Mouse (Mus musculus): ENCODE measurements around the gene Gm10663. TPM values are rescaled to one million over a fixed set of nuclear protein-coding genes. Genes with fewer than 3 reads are reported as not detected.
A peak's percentile ranks its signal among the peaks of the same experiment; 100 is the strongest.

Gene Gm10663
- total RNA-seq, 2 experiments from 2014 or later, result not detected

DNA sequence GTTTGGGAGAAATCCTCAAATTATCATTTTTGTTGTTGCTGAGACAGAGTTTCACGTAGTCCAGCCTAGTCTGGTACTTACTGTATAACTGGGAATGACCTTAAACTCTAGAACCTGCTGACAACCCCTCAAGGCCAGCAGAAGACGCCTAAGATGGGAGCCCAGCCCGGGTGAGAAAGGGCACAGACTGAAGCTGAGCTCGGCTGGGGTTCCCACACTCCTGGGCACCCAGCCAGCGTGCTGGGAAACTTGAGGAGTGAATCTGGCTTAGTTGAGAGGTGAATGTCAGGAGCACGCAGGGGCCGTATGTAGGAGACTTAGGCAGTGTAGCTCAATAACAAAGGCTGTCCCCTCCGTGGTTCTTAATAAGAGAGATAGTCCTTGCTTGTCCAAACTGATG, 12.9 kb downstream of the Gm10663 start:
- DNase-seq, result no peak

GRCm38 (mm10) chr8:65088120-65088519, 13.3 kb downstream of the Gm10663 start:
- no peak for DNase-seq

DNA sequence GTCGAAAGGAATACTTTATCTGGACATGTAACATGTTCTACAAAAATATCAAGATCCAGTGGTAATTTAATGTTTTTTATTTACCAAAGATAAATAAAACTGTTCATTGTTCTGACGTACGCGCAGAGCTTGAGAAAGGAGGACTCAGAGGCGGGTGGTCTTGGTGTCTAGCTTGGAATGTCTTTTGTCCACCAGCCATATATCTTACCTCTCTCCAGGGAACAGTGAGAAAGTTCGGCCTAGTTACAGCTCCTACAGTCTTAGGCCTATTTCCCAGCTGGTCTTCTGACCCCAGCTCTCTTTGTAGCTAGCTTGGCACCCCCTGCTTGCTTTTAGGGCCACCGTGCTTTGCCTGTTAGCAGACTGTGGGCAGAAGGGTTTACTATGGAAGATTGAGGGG, 14.9 kb downstream of the Gm10663 start:
- no peak for DNase-seq

DNA sequence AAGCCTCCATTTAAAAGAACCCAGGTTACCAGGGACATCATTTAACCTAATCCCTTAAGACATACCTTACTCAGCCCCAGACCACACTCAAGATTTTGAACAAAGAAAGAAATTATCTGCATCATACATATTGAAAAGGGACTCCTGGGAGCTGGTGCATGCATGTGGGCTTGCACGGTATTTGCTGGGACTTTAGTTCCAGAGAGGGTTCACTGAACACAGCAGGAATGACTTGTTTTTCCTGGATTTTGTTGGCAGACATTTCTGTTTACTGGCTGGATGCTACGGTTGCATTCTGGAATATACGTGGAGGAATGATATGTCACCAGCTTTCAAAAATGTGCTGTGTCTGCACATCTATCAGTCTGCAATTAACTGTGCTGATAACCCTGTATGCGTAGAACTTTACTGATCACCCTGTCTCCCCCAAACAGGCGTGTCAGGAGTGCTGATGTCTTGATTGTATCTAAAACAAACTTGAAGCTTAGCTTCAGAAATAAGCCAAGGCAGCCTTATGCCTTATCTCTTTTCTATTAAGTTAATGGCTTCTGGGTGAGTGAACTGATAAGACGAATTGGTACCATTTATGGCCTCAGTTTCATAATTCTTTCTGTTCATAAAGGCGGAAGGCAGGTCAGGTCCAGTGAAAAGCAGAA, 23.1 kb downstream of the Gm10663 start:
- DNase-seq, result no peak

DNA sequence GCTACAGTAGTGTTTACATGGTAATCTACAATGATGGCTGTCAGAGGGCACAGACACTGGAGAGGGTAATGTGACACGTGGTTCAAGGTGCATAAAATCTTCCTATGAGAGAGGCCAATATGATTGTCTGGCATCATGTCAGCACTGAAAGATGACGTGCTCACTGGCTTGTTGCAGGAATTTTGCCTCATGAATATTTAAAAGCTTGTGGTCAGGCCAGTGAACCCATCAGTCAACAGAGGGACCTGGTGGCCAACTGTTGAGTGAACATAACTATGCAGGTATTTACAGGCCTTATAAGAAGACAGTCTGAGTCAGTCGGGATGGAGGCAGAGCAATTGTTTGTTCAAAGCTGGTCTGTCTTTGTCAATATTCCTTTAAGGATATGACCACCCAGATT, 24.9 kb downstream of the Gm10663 start:
- no peak for DNase-seq

- no peak for DNase-seq
Observed at GRCm38 (mm10) chr8:65103632-65104031, 28.8 kb downstream of the Gm10663 start.

GRCm38 (mm10) chr8:65104041-65104440, 29.2 kb downstream of the Gm10663 start:
- no peak for DNase-seq

- no peak for DNase-seq
Observed at GRCm38 (mm10) chr8:65107936-65108718, 33.3 kb downstream of the Gm10663 start.

GRCm38 (mm10) chr8:65108936-65109335, 34.1 kb downstream of the Gm10663 start:
- no peak for DNase-seq

- peak; percentile 57 to 67 for DNase-seq
Observed at GRCm38 (mm10) chr8:65110285-65110691, 35.5 kb downstream of the Gm10663 start.

GRCm38 (mm10) chr8:65112092-65112491, 37.3 kb downstream of the Gm10663 start:
- DNase-seq, result no peak

GRCm38 (mm10) chr8:65126014-65126413, 51.2 kb downstream of the Gm10663 start:
- no peak for DNase-seq

GRCm38 (mm10) chr8:65126454-65126853, 51.6 kb downstream of the Gm10663 start:
- no peak for DNase-seq

Small RNA genes lying within 50 kb of the gene (microRNA-seq; reads per million reads assigned to microRNA genes)
- 0 reads per million in 2 experiments for gene Gm24333

Other genes starting within 250 kb of the Gm10663 start
- gene Klhl2, start 225.0 kb upstream of the Gm10663 start, total RNA-seq (2021), result 100 to 1,000 TPM; 321 to 328 TPM
- 10 to 100 TPM; 22.1 to 22.9 TPM for gene Tmem192, start 127.8 kb upstream of the Gm10663 start, total RNA-seq (2021)
- not detected for gene Trim75, start 87.2 kb upstream of the Gm10663 start, total RNA-seq (2021)
- not detected for gene Trim61, start 56.5 kb upstream of the Gm10663 start, total RNA-seq (2021)
- not detected for gene Trim60, start 56.4 kb upstream of the Gm10663 start, total RNA-seq (2021)
- not detected for gene Apela, start 37.7 kb upstream of the Gm10663 start, total RNA-seq (2021)
- gene BC030870, start 54.5 kb downstream of the Gm10663 start, total RNA-seq (2021), result not detected